Mouse (Mus musculus) heart, postnatal 0 days (tissue): ENCODE measurements around the gene Lsp1. TPM values are rescaled to one million over a fixed set of nuclear protein-coding genes. Genes with fewer than 3 reads are reported as not detected.

Source experiments
- ATAC-seq: fragments of 200-750 bp; cut with Nextera tagmentation; 2 replicates; pipeline ENCODE4 v1.8.0; 2017; ENCODE audit warnings: low read depth, moderate number of reproducible peaks, moderate library complexity; ENCODE audit not compliant: insufficient read depth
- DNase-seq: peaks from one replicate; pipeline ENCODE4 v3.0.0-alpha.2; 2016; ENCODE audit warnings: low spot score
- H3K27ac ChIP-seq: fragments of 300-500 bp; sonication (generic); 2 replicates; pipeline ENCODE4 v1.5.1; 2014; ENCODE audit warnings: low read depth, mild to moderate bottlenecking
- H3K27me3 ChIP-seq: fragments of 300-500 bp; sonication (generic); 2 replicates; pipeline ENCODE4 v1.6.1; 2014; ENCODE audit warnings: low read length, mixed read lengths; ENCODE audit not compliant: control insufficient read depth, insufficient read depth
- H3K36me3 ChIP-seq: fragments of 300-500 bp; sonication (generic); replicated peaks from 2 replicates; pipeline ENCODE4 v1.6.1; 2014; ENCODE audit warnings: low read length, mixed read lengths; ENCODE audit not compliant: control insufficient read depth, insufficient read depth
- H3K4me1 ChIP-seq: fragments of 300-500 bp; sonication (generic); 2 replicates; pipeline ENCODE4 v1.6.1; 2014; ENCODE audit warnings: antibody characterized with exemption; ENCODE audit not compliant: control insufficient read depth, insufficient read depth
- H3K4me2 ChIP-seq: fragments of 300-500 bp; sonication (generic); 2 replicates; pipeline ENCODE4 v1.6.1; 2014; ENCODE audit warnings: low read depth, mild to moderate bottlenecking, low read length, moderate library complexity
- H3K4me3 ChIP-seq: fragments of 300-500 bp; sonication (generic); 2 replicates; pipeline ENCODE4 v1.5.1; 2014; ENCODE audit warnings: low read depth, low read length
- H3K9ac ChIP-seq: fragments of 300-500 bp; sonication (generic); replicated peaks from 2 replicates; pipeline ENCODE4 v1.6.1; 2014; ENCODE audit warnings: low read depth, low read length, mixed read lengths
- H3K9me3 ChIP-seq: fragments of 300-500 bp; sonication (generic); replicated peaks from 2 replicates; pipeline ENCODE4 v1.6.1; 2016; ENCODE audit warnings: low read length; ENCODE audit not compliant: control insufficient read depth
- CTCF ChIP-seq: IDR thresholded peaks from 2 replicates; pipeline ENCODE4 v1.5.1; 2016; ENCODE audit warnings: antibody characterized with exemption, control low read depth, low read depth
- EP300 ChIP-seq: IDR thresholded peaks from 2 replicates; pipeline ENCODE4 v1.6.1; 2016; ENCODE audit warnings: antibody characterized with exemption, low read depth
- WGBS: fragments of 180-500 bp; shearing (Covaris S2); extraction: QIAGEN DNeasy Blood & Tissue Kit; methylation state at CpG from one replicate; pipeline ENCODE4 v1.1.7; 2014; 5-methylcytosine and 5-hydroxymethylcytosine counted together
- polyA plus RNA-seq: library from polyadenylated mRNA; unstranded; fragments of >200 nt; fragmentation: Nextera tagmentation; extraction: Ambion mirVana; gene quantifications from 2 replicates; pipeline ENCODE4 v1.2.1, GENCODE M21; 2015
- total RNA-seq: library from RNA; depleted of rRNA; stranded (reverse); fragments of >200 nt; gene quantifications from 2 replicates; pipeline ENCODE4 v1.2.3, GENCODE M21; 2014; ENCODE audit warnings: low replicate concordance

Lsp1 gene
- total and polyA plus RNA-seq, 2 experiments from 2014 or later = 53.1 to 84.4 TPM

- no peak for ATAC-seq
- no peak for TF ChIP-seq EP300
- TF ChIP-seq CTCF = no peak
- H3K4me3 ChIP-seq = peak overlapping the region; percentile 20
- 25% methylated on average over 7 of the region's 7 CpGs for WGBS
- H3K27ac ChIP-seq = peak overlapping the region; percentile 71
- peak overlapping the region; percentile 45 for H3K4me2 ChIP-seq
- peaks cover 35% of the 10 kb centered on the region for H3K4me1 ChIP-seq
- H3K27me3 ChIP-seq = no peaks in the 10 kb centered on the region
- DNase-seq = no peak
- H3K9ac ChIP-seq = peak overlapping the region; percentile 50
- H3K36me3 ChIP-seq = no peaks in the 10 kb centered on the region
- no peaks in the 10 kb centered on the region for H3K9me3 ChIP-seq
Observed at GRCm38 (mm10) chr7:142475641-142476040, 15.0 kb downstream of the Lsp1 start.

- DNase-seq (no peak), ATAC-seq (no peak)
- Histone ChIP-seq H3K4me3 (peak overlapping the region; percentile 20; the same call in 1 of the 2 replicates), H3K4me2 (peak overlapping the region; percentile 45), H3K4me1 (peaks cover 39% of the 10 kb centered on the region), H3K27me3 (no peaks in the 10 kb centered on the region), H3K27ac (peak overlapping the region; percentile 71), H3K36me3 (no peaks in the 10 kb centered on the region), H3K9me3 (no peaks in the 10 kb centered on the region), H3K9ac (peak overlapping the region; percentile 50)
- TF ChIP-seq EP300 = no peak
- no peak for TF ChIP-seq CTCF
- 79% methylated on average over 5 of the region's 5 CpGs for WGBS
Observed at GRCm38 (mm10) chr7:142476271-142476670, 15.7 kb downstream of the Lsp1 start.

DNA sequence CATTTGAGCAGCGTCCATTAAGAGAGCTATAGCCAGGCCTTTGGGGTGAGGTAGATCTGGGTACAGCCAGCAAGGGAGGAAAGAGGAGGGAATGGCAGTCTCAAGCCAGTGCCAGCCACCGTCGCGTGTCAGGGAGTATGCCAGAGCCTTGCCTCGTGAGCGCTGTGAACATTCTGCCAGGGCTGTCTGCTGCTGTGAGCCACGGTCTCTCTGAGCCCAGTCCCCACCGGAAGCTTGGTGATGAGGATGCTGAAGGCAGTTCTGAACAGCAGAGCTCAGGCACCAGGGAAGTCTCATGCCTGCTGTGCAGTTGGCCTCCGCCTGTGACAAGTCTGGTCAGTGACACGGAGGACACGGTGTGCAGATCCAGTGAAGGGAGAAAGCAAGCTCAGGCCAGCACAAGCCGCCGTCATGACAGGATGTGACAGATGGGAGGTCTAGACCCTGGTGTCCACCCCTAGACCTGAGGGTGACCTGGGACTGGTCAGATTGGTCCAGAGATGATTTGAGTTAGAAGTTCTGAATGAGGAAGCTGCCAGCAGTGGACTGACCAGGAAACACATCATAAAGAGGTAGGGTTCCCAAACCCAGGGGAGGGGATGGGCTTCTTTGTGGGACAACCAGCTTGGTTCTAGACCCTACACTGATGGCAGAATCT lies 16.3 kb downstream of the Lsp1 start:
- WGBS = 79% methylated on average over 13 of the region's 13 CpGs
- peak overlapping the region; percentile 71 for H3K27ac ChIP-seq
- H3K9ac ChIP-seq = peak overlapping the region; percentile 50
- H3K27me3 ChIP-seq = no peaks in the 10 kb centered on the region
- no peaks in the 10 kb centered on the region for H3K36me3 ChIP-seq
- no peak overlapping the region; the same call in 1 of the 2 replicates for H3K4me3 ChIP-seq
- TF ChIP-seq CTCF (no peak), EP300 (no peak)
- H3K4me2 ChIP-seq = peak overlapping the region; percentile 45
- peaks cover 39% of the 10 kb centered on the region for H3K4me1 ChIP-seq
- DNase-seq (no peak), ATAC-seq (no peak)
- H3K9me3 ChIP-seq = no peaks in the 10 kb centered on the region

DNA sequence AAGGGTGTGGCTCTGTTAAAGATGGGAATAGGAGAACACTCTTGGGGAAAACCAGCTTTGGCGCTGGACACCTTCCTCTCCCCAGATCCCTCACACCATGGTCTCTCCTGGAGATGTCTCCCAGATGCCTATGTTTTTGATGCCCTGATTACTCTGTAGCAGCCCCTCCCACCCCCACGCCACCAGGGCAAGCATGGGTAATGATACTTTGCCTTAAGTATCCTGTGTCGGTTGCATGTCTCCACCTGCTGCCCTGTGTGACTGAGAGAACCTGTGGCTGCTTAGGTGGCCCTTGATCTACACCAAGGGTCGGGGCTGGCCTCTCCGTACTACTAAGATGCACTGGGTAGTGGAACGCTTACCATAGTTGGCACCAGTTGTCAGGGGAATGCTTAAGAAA lies 17.4 kb downstream of the Lsp1 start:
- WGBS = 81% methylated on average over 6 of the region's 6 CpGs
- Histone ChIP-seq H3K27me3 (no peaks in the 10 kb centered on the region), H3K36me3 (no peaks in the 10 kb centered on the region), H3K4me2 (peak overlapping the region; percentile 45), H3K4me1 (peaks cover 43% of the 10 kb centered on the region), H3K9ac (peak overlapping the region; percentile 2; the same call in 1 of the 2 replicates), H3K4me3 (peak overlapping the region; percentile 12; the same call in 1 of the 2 replicates), H3K9me3 (no peaks in the 10 kb centered on the region), H3K27ac (peak overlapping the region; percentile 71; the same call in 1 of the 2 replicates)
- no peak for TF ChIP-seq CTCF
- no peak for TF ChIP-seq EP300
- ATAC-seq (no peak), DNase-seq (no peak)

GRCm38 (mm10) chr7:142478574-142478973 lies 18.0 kb downstream of the Lsp1 start:
- 79% methylated on average over 2 of the region's 2 CpGs for WGBS
- H3K9me3 ChIP-seq = no peaks in the 10 kb centered on the region
- no peaks in the 10 kb centered on the region for H3K36me3 ChIP-seq
- TF ChIP-seq EP300 = no peak
- no peak for TF ChIP-seq CTCF
- peak overlapping the region; percentile 45 for H3K4me2 ChIP-seq
- H3K9ac ChIP-seq = 0 out of 2 replicates have a peak overlapping the region, but pooled peaks have one; percentile 2
- peak overlapping the region; percentile 12 for H3K4me3 ChIP-seq
- ATAC-seq (no peak), DNase-seq (no peak)
- H3K4me1 ChIP-seq = peaks cover 49% of the 10 kb centered on the region
- no peaks in the 10 kb centered on the region for H3K27me3 ChIP-seq
- peak overlapping the region; percentile 47; the same call in 1 of the 2 replicates for H3K27ac ChIP-seq

DNA sequence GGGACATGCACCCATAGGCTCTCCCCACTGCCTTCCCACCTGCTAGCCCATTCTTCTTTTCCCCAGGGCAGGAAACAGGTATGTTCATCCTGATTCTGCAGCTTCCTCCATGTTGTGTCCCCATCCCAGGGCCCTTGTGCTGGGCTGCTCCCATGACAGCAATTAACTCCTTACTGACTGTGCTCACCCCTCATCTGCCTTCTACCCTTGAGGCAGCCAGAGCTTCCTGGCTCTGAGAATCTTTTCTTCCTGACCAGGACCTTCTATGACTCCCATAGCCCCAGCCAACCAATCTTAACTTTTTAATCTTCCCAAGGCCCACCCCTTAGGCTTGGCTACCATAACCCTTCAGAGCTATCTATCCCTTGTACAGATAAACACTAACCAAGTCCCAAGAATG lies 18.7 kb downstream of the Lsp1 start:
- no peak for ATAC-seq
- H3K4me1 ChIP-seq = peaks cover 51% of the 10 kb centered on the region
- DNase-seq = no peak
- H3K9ac ChIP-seq = no peak overlapping the region
- H3K27me3 ChIP-seq = no peaks in the 10 kb centered on the region
- TF ChIP-seq CTCF (no peak), EP300 (no peak)
- H3K36me3 ChIP-seq = no peaks in the 10 kb centered on the region
- no peak overlapping the region for H3K4me2 ChIP-seq
- no peaks in the 10 kb centered on the region for H3K9me3 ChIP-seq
- H3K27ac ChIP-seq = peak overlapping the region; percentile 96; the same call in 1 of the 2 replicates
- no peak overlapping the region for H3K4me3 ChIP-seq
